Mouse (Mus musculus): ENCODE results near the gene Adap1. TPM values are rescaled to one million over a fixed set of nuclear protein-coding genes. Genes with fewer than 3 reads are reported as not detected.

The Adap1 gene
- polyA plus RNA-seq, 1 experiment: 7.8 TPM

DNA sequence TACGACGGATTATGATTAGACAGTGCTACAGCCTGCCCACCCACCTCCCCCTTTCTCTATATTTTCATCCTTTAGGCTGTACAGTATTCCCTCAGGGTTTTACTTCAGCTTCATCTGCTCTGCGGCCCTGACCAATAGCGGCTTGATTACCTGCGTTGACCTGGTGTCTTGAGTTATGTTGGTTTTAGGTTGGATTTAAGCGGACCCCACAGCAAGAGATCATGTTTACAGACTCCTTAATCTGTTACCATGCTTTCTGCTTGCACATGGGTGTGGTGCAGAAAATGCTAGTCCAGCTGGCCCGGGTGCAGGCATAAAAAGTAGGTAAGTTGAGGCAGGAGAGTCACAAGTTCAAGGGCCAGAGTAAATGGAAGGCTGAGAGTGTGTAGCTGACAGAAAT lies 74.1 kb downstream of the Adap1 start:
- Histone ChIP-seq H3K36me3 (ENCODE audit: control insufficient read depth, insufficient read depth, low read length) (no peaks in the 10 kb centered on the region), H3K27me3 (ENCODE audit: control insufficient read depth, insufficient read depth, low read length) (no peaks in the 10 kb centered on the region), H3K4me1 (ENCODE audit: control insufficient read depth, insufficient read depth, low read length) (peaks cover 16% of the 10 kb centered on the region), H3K4me3 (ENCODE audit: control insufficient read depth, low read depth, low read length) (no peak overlapping the region), H3K27ac (ENCODE audit: control insufficient read depth, insufficient read depth, low read depth, low read length) (peak overlapping the region; percentile 83)
- no peak for TF ChIP-seq CTCF (IDR thresholded peaks at IDR 0.05; ENCODE audit: control insufficient read depth, insufficient read depth, insufficient replicate concordance, low read depth, low read length)
- no peak for TF ChIP-seq POLR2A (IDR thresholded peaks at IDR 0.05; ENCODE audit: control insufficient read depth, low read depth, low read length)

DNA sequence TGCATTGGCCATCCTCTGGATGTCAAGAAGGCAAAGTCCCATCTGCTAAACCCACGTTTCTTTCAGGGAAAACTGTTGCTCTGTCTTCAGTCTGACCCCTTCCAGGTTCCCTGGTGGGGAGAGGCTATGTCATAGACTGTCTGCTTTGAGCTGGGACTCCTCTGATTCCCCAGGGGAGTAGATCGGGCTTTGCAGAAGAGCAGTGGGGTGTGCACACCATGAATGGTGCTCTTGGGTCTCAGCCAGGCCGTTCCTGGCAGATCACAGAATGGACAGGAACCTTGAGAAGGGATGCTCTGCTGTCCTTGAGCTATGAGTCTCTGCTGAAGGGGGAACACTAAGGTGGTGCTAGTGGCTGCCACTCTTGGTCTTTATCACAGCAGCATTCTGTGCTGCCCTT lies 76.6 kb downstream of the Adap1 start:
- TF ChIP-seq CTCF (IDR thresholded peaks at IDR 0.05; ENCODE audit: control insufficient read depth, insufficient read depth, insufficient replicate concordance, low read depth, low read length) (no peak), POLR2A (IDR thresholded peaks at IDR 0.05; ENCODE audit: control insufficient read depth, low read depth, low read length) (no peak)
- no peak overlapping the region for H3K4me3 ChIP-seq (ENCODE audit: control insufficient read depth, low read depth, low read length)
- no peak overlapping the region for H3K27ac ChIP-seq (ENCODE audit: control insufficient read depth, insufficient read depth, low read depth, low read length)
- H3K4me1 ChIP-seq (ENCODE audit: control insufficient read depth, insufficient read depth, low read length): peaks cover 9% of the 10 kb centered on the region
- peaks cover 2% of the 10 kb centered on the region for H3K36me3 ChIP-seq (ENCODE audit: control insufficient read depth, insufficient read depth, low read length)
- H3K27me3 ChIP-seq (ENCODE audit: control insufficient read depth, insufficient read depth, low read length): no peaks in the 10 kb centered on the region

DNA sequence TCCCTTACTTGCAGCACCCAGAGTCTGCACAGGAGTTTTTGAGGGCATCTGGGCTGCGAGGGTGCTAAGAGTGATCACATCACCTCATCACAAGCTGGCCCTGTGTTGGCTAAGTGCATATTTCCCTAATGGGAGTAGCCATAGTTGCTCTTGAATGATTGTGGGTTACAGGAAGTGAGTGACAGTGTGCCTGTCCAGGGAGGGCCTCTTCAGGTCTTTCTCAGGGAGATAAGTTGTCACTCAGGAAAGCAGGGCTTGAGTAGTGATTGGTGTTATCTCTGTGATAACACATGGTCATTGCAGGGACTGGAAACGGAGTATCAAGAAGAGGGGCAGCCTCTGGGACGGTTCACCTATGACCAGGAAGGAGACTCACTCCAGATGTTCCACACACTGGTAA lies 77.7 kb downstream of the Adap1 start:
- Histone ChIP-seq H3K36me3 (ENCODE audit: control insufficient read depth, insufficient read depth, low read length) (peaks cover 2% of the 10 kb centered on the region), H3K4me1 (ENCODE audit: control insufficient read depth, insufficient read depth, low read length) (peaks cover 3% of the 10 kb centered on the region), H3K27me3 (ENCODE audit: control insufficient read depth, insufficient read depth, low read length) (no peaks in the 10 kb centered on the region), H3K4me3 (ENCODE audit: control insufficient read depth, low read depth, low read length) (no peak overlapping the region), H3K27ac (ENCODE audit: control insufficient read depth, insufficient read depth, low read depth, low read length) (no peak overlapping the region)
- TF ChIP-seq POLR2A (IDR thresholded peaks at IDR 0.05; ENCODE audit: control insufficient read depth, low read depth, low read length): no peak

DNA sequence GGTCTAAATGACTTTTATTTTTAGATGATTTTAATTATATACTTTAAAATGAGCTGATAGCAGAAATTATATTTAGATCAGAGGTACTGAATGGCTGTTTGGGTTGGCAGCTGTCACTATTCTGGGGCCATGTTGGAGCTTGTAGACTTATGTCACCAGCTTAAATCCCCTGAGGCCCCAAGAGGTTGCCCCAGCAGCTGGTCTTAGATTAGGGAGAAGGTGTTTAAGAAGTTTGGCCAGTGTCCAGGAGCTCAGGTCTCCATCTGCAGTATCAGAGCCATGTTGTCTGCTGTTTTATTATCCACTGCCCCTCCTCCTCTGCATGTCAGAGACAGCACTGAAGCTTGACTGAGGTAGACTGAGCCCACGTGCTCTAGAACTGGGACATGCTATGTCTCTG lies 82.0 kb downstream of the Adap1 start:
- Histone ChIP-seq H3K27me3 (ENCODE audit: control insufficient read depth, insufficient read depth, low read length) (no peaks in the 10 kb centered on the region), H3K4me3 (ENCODE audit: control insufficient read depth, low read depth, low read length) (no peak overlapping the region), H3K36me3 (ENCODE audit: control insufficient read depth, insufficient read depth, low read length) (peaks cover 9% of the 10 kb centered on the region), H3K27ac (ENCODE audit: control insufficient read depth, insufficient read depth, low read depth, low read length) (no peak overlapping the region), H3K4me1 (ENCODE audit: control insufficient read depth, insufficient read depth, low read length) (no peaks in the 10 kb centered on the region)
- TF ChIP-seq CTCF (IDR thresholded peaks at IDR 0.05; ENCODE audit: control insufficient read depth, insufficient read depth, insufficient replicate concordance, low read depth, low read length) (no peak), POLR2A (IDR thresholded peaks at IDR 0.05; ENCODE audit: control insufficient read depth, low read depth, low read length) (no peak)

DNA sequence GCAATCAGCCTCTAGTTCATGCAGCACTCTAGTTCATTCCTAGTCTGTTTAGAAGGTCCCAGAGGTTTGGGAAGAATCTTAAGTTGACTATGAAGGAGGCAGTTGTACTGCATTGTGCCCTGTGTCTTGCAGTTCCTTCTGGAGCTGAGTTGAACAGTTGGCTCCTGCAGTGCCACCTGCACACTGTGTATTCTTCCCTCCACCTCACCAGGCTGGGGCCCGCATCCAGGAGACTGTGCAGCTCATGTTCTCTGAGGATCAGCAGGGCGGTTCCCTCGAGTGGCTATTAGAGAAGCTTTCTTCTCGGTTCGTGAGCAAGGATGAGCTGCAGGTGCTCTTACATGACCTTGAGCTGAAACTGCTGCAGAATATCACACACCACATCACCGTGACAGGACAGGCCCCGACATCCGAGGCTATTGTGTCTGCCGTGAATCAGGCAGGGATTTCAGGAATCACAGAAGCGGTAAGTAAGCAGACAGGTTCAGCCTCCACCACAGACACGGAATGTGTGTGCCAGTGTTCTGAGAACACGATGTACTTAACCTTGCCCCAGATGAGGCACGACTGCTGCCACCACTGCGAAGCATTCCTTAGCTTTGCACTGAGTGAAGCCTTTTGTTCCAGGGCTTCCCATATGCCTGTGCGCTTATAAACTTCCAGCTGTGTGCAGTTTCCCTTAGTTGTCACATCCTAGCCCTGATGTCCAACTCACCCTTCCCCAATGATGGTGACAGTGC lies 84.2 kb downstream of the Adap1 start:
- peaks cover 9% of the 10 kb centered on the region for H3K36me3 ChIP-seq (ENCODE audit: control insufficient read depth, insufficient read depth, low read length)
- peak overlapping the region; percentile 32 for H3K27ac ChIP-seq (ENCODE audit: control insufficient read depth, insufficient read depth, low read depth, low read length)
- H3K4me3 ChIP-seq (ENCODE audit: control insufficient read depth, low read depth, low read length): no peak overlapping the region
- TF ChIP-seq CTCF (IDR thresholded peaks at IDR 0.05; ENCODE audit: control insufficient read depth, insufficient read depth, insufficient replicate concordance, low read depth, low read length): no peak
- H3K4me1 ChIP-seq (ENCODE audit: control insufficient read depth, insufficient read depth, low read length): no peaks in the 10 kb centered on the region
- H3K27me3 ChIP-seq (ENCODE audit: control insufficient read depth, insufficient read depth, low read length): no peaks in the 10 kb centered on the region

DNA sequence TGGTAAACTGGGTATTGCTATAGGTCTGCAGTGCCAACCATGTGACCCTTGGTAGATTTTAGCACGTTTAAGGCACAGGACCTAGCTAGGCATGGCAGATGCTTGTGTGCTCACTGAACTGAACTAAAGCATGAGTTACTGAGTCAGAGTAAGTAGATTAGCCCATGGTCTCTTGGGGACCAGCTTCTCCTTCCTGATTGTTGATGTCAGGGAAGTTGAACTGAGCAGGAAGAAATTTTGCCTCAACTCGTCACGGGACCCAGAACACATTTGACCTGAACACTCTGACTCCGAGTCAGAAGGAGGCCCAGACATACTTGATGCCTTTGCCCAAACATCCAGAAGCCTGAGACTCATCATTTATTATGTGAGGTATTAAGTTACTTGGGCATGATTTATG lies 88.0 kb downstream of the Adap1 start:
- Histone ChIP-seq H3K4me1 (ENCODE audit: control insufficient read depth, insufficient read depth, low read length) (no peaks in the 10 kb centered on the region), H3K27me3 (ENCODE audit: control insufficient read depth, insufficient read depth, low read length) (no peaks in the 10 kb centered on the region), H3K36me3 (ENCODE audit: control insufficient read depth, insufficient read depth, low read length) (peaks cover 9% of the 10 kb centered on the region), H3K27ac (ENCODE audit: control insufficient read depth, insufficient read depth, low read depth, low read length) (no peak overlapping the region), H3K4me3 (ENCODE audit: control insufficient read depth, low read depth, low read length) (no peak overlapping the region)
- TF ChIP-seq POLR2A (IDR thresholded peaks at IDR 0.05; ENCODE audit: control insufficient read depth, low read depth, low read length) (no peak), CTCF (IDR thresholded peaks at IDR 0.05; ENCODE audit: control insufficient read depth, insufficient read depth, insufficient replicate concordance, low read depth, low read length) (no peak)

DNA sequence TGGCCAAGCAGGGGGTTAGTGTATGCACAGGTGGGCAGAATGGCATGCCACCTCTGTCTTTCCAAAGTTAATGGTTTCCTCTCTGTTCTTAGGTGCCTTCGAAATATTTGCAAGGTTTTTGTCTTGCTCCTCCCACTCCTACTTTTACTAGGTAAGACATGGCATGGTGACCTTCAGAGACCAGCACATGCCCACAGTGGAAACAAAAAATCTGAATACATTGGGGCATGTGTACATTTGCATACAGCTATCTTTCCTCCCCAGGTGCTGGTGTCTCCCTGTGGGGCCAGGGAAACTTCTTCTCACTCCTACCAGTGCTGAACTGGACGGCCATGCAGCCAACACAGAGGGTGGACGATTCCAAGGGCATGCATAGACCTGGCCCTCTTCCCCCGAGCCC lies 91.0 kb downstream of the Adap1 start:
- Histone ChIP-seq H3K4me1 (ENCODE audit: control insufficient read depth, insufficient read depth, low read length) (no peaks in the 10 kb centered on the region), H3K36me3 (ENCODE audit: control insufficient read depth, insufficient read depth, low read length) (peaks cover 3% of the 10 kb centered on the region; the same call in 1 of the 2 replicates), H3K27ac (ENCODE audit: control insufficient read depth, insufficient read depth, low read depth, low read length) (no peak overlapping the region), H3K4me3 (ENCODE audit: control insufficient read depth, low read depth, low read length) (no peak overlapping the region), H3K27me3 (ENCODE audit: control insufficient read depth, insufficient read depth, low read length) (no peaks in the 10 kb centered on the region)
- TF ChIP-seq CTCF (IDR thresholded peaks at IDR 0.05; ENCODE audit: control insufficient read depth, insufficient read depth, insufficient replicate concordance, low read depth, low read length): no peak
- no peak for TF ChIP-seq POLR2A (IDR thresholded peaks at IDR 0.05; ENCODE audit: control insufficient read depth, low read depth, low read length)

DNA sequence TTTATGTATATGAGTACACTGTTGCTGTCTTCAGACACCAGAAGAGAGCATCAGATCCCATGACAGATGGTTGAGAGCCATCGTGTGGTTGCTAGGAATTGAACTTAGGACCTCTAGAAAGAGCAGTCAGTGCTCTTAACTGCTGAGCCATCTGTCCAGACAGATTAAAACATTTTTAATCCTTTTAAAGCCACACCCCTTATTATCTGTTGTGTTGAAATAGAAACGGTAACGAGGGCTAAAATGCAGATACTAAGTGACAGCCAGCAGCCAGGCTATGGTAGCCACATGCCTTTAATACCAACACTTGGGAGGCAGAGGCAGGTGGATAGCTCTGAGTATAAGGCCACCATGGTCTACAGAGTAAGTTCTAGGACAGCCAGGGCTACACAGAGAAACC lies 93.3 kb downstream of the Adap1 start:
- TF ChIP-seq CTCF (IDR thresholded peaks at IDR 0.05; ENCODE audit: control insufficient read depth, insufficient read depth, insufficient replicate concordance, low read depth, low read length): no peak
- TF ChIP-seq POLR2A (IDR thresholded peaks at IDR 0.05; ENCODE audit: control insufficient read depth, low read depth, low read length): no peak
- Histone ChIP-seq H3K27ac (ENCODE audit: control insufficient read depth, insufficient read depth, low read depth, low read length) (no peak overlapping the region), H3K36me3 (ENCODE audit: control insufficient read depth, insufficient read depth, low read length) (peaks cover 4% of the 10 kb centered on the region), H3K4me3 (ENCODE audit: control insufficient read depth, low read depth, low read length) (no peak overlapping the region), H3K4me1 (ENCODE audit: control insufficient read depth, insufficient read depth, low read length) (no peaks in the 10 kb centered on the region), H3K27me3 (ENCODE audit: control insufficient read depth, insufficient read depth, low read length) (no peaks in the 10 kb centered on the region)
